Mouse (Mus musculus) heart, embryonic 14.5 days (tissue): Measurements from ENCODE around the gene Olfr589. TPM values are rescaled to one million over a fixed set of nuclear protein-coding genes. Genes with fewer than 3 reads are reported as not detected.
"Not testable (repeated sequence)": the region's sequence is repeated elsewhere in the genome, so short reads cannot be mapped to it uniquely, and the experiment has no call there.

Experiments
- ATAC-seq: fragments of 200-750 bp; cut with Nextera tagmentation; 2 replicates; pipeline ENCODE4 v1.8.0; 2017; ENCODE audit warnings: low read depth, moderate TSS enrichment; ENCODE audit not compliant: insufficient number of reproducible peaks, insufficient read depth, low FRiP score
- H3K27ac ChIP-seq, 2 experiments: fragments of 200-500 bp in 1 of 2; fragments of 300-500 bp in 1 of 2; sonication (generic) in 1 of 2; replicated peaks in 1 of 2; 2 replicates each; pipeline ENCODE4 v1.5.1; 2012 to 2014; ENCODE audit warnings: low read depth in 2 of 2, low read length in 2 of 2, control low read depth in 1 of 2, mild to moderate bottlenecking in 1 of 2, mixed read lengths in 1 of 2; ENCODE audit not compliant: control insufficient read depth in 1 of 2, insufficient read depth in 1 of 2
- H3K27me3 ChIP-seq: fragments of 300-500 bp; sonication (generic); 2 replicates; pipeline ENCODE4 v1.6.1; 2014; ENCODE audit warnings: mild to moderate bottlenecking, low read length, control low read depth; ENCODE audit not compliant: control insufficient read depth, insufficient read depth
- H3K36me3 ChIP-seq: fragments of 300-500 bp; sonication (generic); 2 replicates; pipeline ENCODE4 v1.6.1; 2014; ENCODE audit warnings: mild to moderate bottlenecking, control low read depth, low read length, mixed read lengths; ENCODE audit not compliant: control insufficient read depth, insufficient read depth
- H3K4me1 ChIP-seq, 2 experiments: fragments of 200-500 bp in 1 of 2; fragments of 300-500 bp in 1 of 2; sonication (generic) in 1 of 2; 2 replicates each; pipeline ENCODE4 v1.6.1; 2012 to 2014; ENCODE audit warnings: low read length in 2 of 2, control low read depth in 1 of 2, mixed read lengths in 1 of 2; ENCODE audit not compliant: control insufficient read depth in 2 of 2, insufficient read depth in 2 of 2
- H3K4me2 ChIP-seq: fragments of 300-500 bp; sonication (generic); 2 replicates; pipeline ENCODE4 v1.6.1; 2014; ENCODE audit warnings: mild to moderate bottlenecking, low read length
- H3K4me3 ChIP-seq, 2 experiments: fragments of 200-500 bp in 1 of 2; fragments of 300-500 bp in 1 of 2; sonication (generic) in 1 of 2; 2 replicates each; pipeline ENCODE4 v1.5.1; 2012 to 2014; ENCODE audit warnings: low read length in 2 of 2, mild to moderate bottlenecking in 2 of 2, control low read depth in 1 of 2, low read depth in 1 of 2, moderate library complexity in 1 of 2; ENCODE audit not compliant: control insufficient read depth in 1 of 2, insufficient read depth in 1 of 2
- H3K9ac ChIP-seq: fragments of 300-500 bp; sonication (generic); 2 replicates; pipeline ENCODE4 v1.6.1; 2014; ENCODE audit warnings: mild to moderate bottlenecking, low read length
- H3K9me3 ChIP-seq: fragments of 300-500 bp; sonication (generic); 2 replicates; pipeline ENCODE4 v1.6.1; 2016; ENCODE audit warnings: low read length, control low read depth; ENCODE audit not compliant: control insufficient read depth
- WGBS: fragments of 180-500 bp; shearing (Covaris S2); extraction: QIAGEN DNeasy Blood & Tissue Kit; methylation state at CpG from one replicate; pipeline ENCODE4 v1.1.7; 2014; 5-methylcytosine and 5-hydroxymethylcytosine counted together
- polyA plus RNA-seq: library from polyadenylated mRNA; unstranded; fragments of >200 nt; fragmentation: Nextera tagmentation; extraction: Ambion mirVana; gene quantifications from 2 replicates; pipeline ENCODE4 v1.2.1, GENCODE M21; 2014

The Olfr589 gene
- not detected in 2 replicates for polyA plus RNA-seq

GRCm38 (mm10) chr7:103156256-103156655 lies at the start of gene Olfr589:
Olfr589 (minus strand) TSS chr7:103156356.
- H3K4me1 ChIP-seq: no peaks in the 10 kb centered on the region
- H3K9me3 ChIP-seq: no peaks in the 10 kb centered on the region
- 50% methylated on average over 2 of the region's 2 CpGs for WGBS
- no peak within 1 kb of the TSS for H3K4me3 ChIP-seq
- no peaks in the 10 kb centered on the region for H3K36me3 ChIP-seq
- no peaks in the 10 kb centered on the region for H3K27me3 ChIP-seq
- no peak within 1 kb of the TSS for H3K4me2 ChIP-seq
- H3K27ac ChIP-seq: no peak within 1 kb of the TSS
- ATAC-seq: no peak
- H3K9ac ChIP-seq: no peak within 1 kb of the TSS

- ATAC-seq, H3K4me1 ChIP-seq, H3K27me3 ChIP-seq, H3K4me2 ChIP-seq, H3K36me3 ChIP-seq, H3K27ac ChIP-seq, H3K9me3 ChIP-seq, H3K4me3 ChIP-seq, H3K9ac ChIP-seq: not testable (repeated sequence)
- 65% methylated on average over 1 of the region's 1 CpGs for WGBS
Measured at GRCm38 (mm10) chr7:103184503-103184902, 28.3 kb upstream of the Olfr589 start, which contains the start of gene Olfr592. Olfr592 (plus strand) TSS chr7:103184803.

GRCm38 (mm10) chr7:103178240-103178639 lies 22.1 kb upstream of the Olfr589 start, which contains the start of gene Olfr591:
Olfr591 (minus strand) TSS chr7:103178340.
- no peak for ATAC-seq
- 0 out of 2 replicates have a peak, but pooled peaks cover 6% of the 10 kb centered on the region for H3K9me3 ChIP-seq
- no peak within 1 kb of the TSS for H3K9ac ChIP-seq
- H3K36me3 ChIP-seq: no peaks in the 10 kb centered on the region
- H3K4me1 ChIP-seq: no peaks in the 10 kb centered on the region
- H3K4me3 ChIP-seq: no peak within 1 kb of the TSS
- H3K27me3 ChIP-seq: no peaks in the 10 kb centered on the region
- H3K4me2 ChIP-seq: no peak within 1 kb of the TSS
- WGBS: 65% methylated on average over 1 of the region's 1 CpGs
- no peak within 1 kb of the TSS for H3K27ac ChIP-seq

GRCm38 (mm10) chr7:103169697-103170096 lies 13.5 kb upstream of the Olfr589 start:
- H3K4me2 ChIP-seq: no peak overlapping the region
- 77% methylated on average over 5 of the region's 5 CpGs for WGBS
- no peak for ATAC-seq
- H3K9ac ChIP-seq: no peak overlapping the region
- no peak overlapping the region for H3K27ac ChIP-seq
- H3K4me3 ChIP-seq: no peak overlapping the region
- no peaks in the 10 kb centered on the region for H3K4me1 ChIP-seq
- no peaks in the 10 kb centered on the region for H3K36me3 ChIP-seq
- H3K9me3 ChIP-seq: no peaks in the 10 kb centered on the region
- H3K27me3 ChIP-seq: no peaks in the 10 kb centered on the region

GRCm38 (mm10) chr7:103140579-103140978 lies 15.6 kb downstream of the Olfr589 start, which contains the start of gene Olfr588-ps1:
Olfr588-ps1 (plus strand) TSS chr7:103140879.
- H3K36me3 ChIP-seq: no peaks in the 10 kb centered on the region
- H3K4me2 ChIP-seq: no peak within 1 kb of the TSS
- ATAC-seq: no peak
- no peaks in the 10 kb centered on the region for H3K4me1 ChIP-seq
- H3K4me3 ChIP-seq: no peak within 1 kb of the TSS
- no peaks in the 10 kb centered on the region for H3K9me3 ChIP-seq
- no peaks in the 10 kb centered on the region for H3K27me3 ChIP-seq
- no peak within 1 kb of the TSS for H3K9ac ChIP-seq
- H3K27ac ChIP-seq: no peak within 1 kb of the TSS
- 68% methylated on average over 1 of the region's 1 CpGs for WGBS

GRCm38 (mm10) chr7:103125538-103125937 lies 30.6 kb downstream of the Olfr589 start, which contains the start of gene Olfr586:
Olfr586 (minus strand) TSS chr7:103125638.
- no peak within 1 kb of the TSS for H3K27ac ChIP-seq
- ATAC-seq: no peak
- no peak within 1 kb of the TSS for H3K9ac ChIP-seq
- H3K9me3 ChIP-seq: no peaks in the 10 kb centered on the region
- no peaks in the 10 kb centered on the region for H3K27me3 ChIP-seq
- no peaks in the 10 kb centered on the region for H3K36me3 ChIP-seq
- H3K4me2 ChIP-seq: no peak within 1 kb of the TSS
- no peak within 1 kb of the TSS for H3K4me3 ChIP-seq
- no peaks in the 10 kb centered on the region for H3K4me1 ChIP-seq
- WGBS: 80% methylated on average over 3 of the region's 3 CpGs

- Histone ChIP-seq H3K4me1 (no peaks in the 10 kb centered on the region), H3K27ac (no peak overlapping the region), H3K9ac (no peak overlapping the region), H3K36me3 (no peaks in the 10 kb centered on the region), H3K4me2 (no peak overlapping the region), H3K27me3 (no peaks in the 10 kb centered on the region), H3K4me3 (no peak overlapping the region), H3K9me3 (no peaks in the 10 kb centered on the region)
- WGBS: 48% methylated on average over 3 of the region's 3 CpGs
- no peak for ATAC-seq
Measured at GRCm38 (mm10) chr7:103119406-103119805, 36.8 kb downstream of the Olfr589 start.
